Mouse (Mus musculus) heart, postnatal 0 days (tissue): ENCODE results near the gene Itgb2. TPM values are rescaled to one million over a fixed set of nuclear protein-coding genes. Genes with fewer than 3 reads are reported as not detected.
A peak's percentile ranks its signal among the peaks of the same experiment; 100 is the strongest.

Source experiments
- ATAC-seq: fragments of 200-750 bp; cut with Nextera tagmentation; 2 replicates; pipeline ENCODE4 v1.8.0; 2017; ENCODE audit warnings: low read depth, moderate number of reproducible peaks, moderate library complexity; ENCODE audit not compliant: insufficient read depth
- DNase-seq: peaks from one replicate; pipeline ENCODE4 v3.0.0-alpha.2; 2016; ENCODE audit warnings: low spot score
- H3K27ac ChIP-seq: fragments of 300-500 bp; sonication (generic); 2 replicates; pipeline ENCODE4 v1.5.1; 2014; ENCODE audit warnings: low read depth, mild to moderate bottlenecking
- H3K27me3 ChIP-seq: fragments of 300-500 bp; sonication (generic); 2 replicates; pipeline ENCODE4 v1.6.1; 2014; ENCODE audit warnings: low read length, mixed read lengths; ENCODE audit not compliant: control insufficient read depth, insufficient read depth
- H3K36me3 ChIP-seq: fragments of 300-500 bp; sonication (generic); replicated peaks from 2 replicates; pipeline ENCODE4 v1.6.1; 2014; ENCODE audit warnings: low read length, mixed read lengths; ENCODE audit not compliant: control insufficient read depth, insufficient read depth
- H3K4me1 ChIP-seq: fragments of 300-500 bp; sonication (generic); 2 replicates; pipeline ENCODE4 v1.6.1; 2014; ENCODE audit warnings: antibody characterized with exemption; ENCODE audit not compliant: control insufficient read depth, insufficient read depth
- H3K4me2 ChIP-seq: fragments of 300-500 bp; sonication (generic); 2 replicates; pipeline ENCODE4 v1.6.1; 2014; ENCODE audit warnings: low read depth, mild to moderate bottlenecking, low read length, moderate library complexity
- H3K4me3 ChIP-seq: fragments of 300-500 bp; sonication (generic); 2 replicates; pipeline ENCODE4 v1.5.1; 2014; ENCODE audit warnings: low read depth, low read length
- H3K9ac ChIP-seq: fragments of 300-500 bp; sonication (generic); replicated peaks from 2 replicates; pipeline ENCODE4 v1.6.1; 2014; ENCODE audit warnings: low read depth, low read length, mixed read lengths
- H3K9me3 ChIP-seq: fragments of 300-500 bp; sonication (generic); replicated peaks from 2 replicates; pipeline ENCODE4 v1.6.1; 2016; ENCODE audit warnings: low read length; ENCODE audit not compliant: control insufficient read depth
- CTCF ChIP-seq: IDR thresholded peaks from 2 replicates; pipeline ENCODE4 v1.5.1; 2016; ENCODE audit warnings: antibody characterized with exemption, control low read depth, low read depth
- EP300 ChIP-seq: IDR thresholded peaks from 2 replicates; pipeline ENCODE4 v1.6.1; 2016; ENCODE audit warnings: antibody characterized with exemption, low read depth
- WGBS: fragments of 180-500 bp; shearing (Covaris S2); extraction: QIAGEN DNeasy Blood & Tissue Kit; methylation state at CpG from one replicate; pipeline ENCODE4 v1.1.7; 2014; 5-methylcytosine and 5-hydroxymethylcytosine counted together
- polyA plus RNA-seq: library from polyadenylated mRNA; unstranded; fragments of >200 nt; fragmentation: Nextera tagmentation; extraction: Ambion mirVana; gene quantifications from 2 replicates; pipeline ENCODE4 v1.2.1, GENCODE M21; 2015
- total RNA-seq: library from RNA; depleted of rRNA; stranded (reverse); fragments of >200 nt; gene quantifications from 2 replicates; pipeline ENCODE4 v1.2.3, GENCODE M21; 2014; ENCODE audit warnings: low replicate concordance

The Itgb2 gene
- total and polyA plus RNA-seq, 2 experiments from 2014 or later, result 0.69 to 1.5 TPM

DNA sequence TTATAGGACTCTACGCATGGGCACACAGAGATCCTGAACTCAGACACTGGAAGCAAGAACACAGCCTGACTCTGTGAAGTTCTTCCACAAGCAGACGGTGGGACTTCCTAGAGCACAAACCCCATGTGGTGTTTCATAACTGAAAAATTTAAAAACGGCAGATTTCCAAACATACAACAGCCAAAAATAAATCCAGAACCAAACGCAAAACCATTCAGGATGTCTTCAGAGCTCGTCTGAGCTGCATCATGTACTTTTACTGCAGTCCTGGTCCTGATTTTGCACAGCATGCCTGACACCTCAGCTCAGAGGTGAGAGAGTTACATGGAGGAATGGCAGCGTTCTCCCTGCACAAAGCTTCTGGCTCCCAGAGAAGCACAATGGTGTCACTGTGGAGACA, 38.5 kb upstream of the Itgb2 start:
- DNase-seq, result no peak
- no peak for ATAC-seq
- no peaks in the 10 kb centered on the region for H3K4me1 ChIP-seq
- no peak overlapping the region for H3K4me3 ChIP-seq
- no peaks in the 10 kb centered on the region for H3K9me3 ChIP-seq
- no peak overlapping the region for H3K27ac ChIP-seq
- 84% methylated on average over 6 of the region's 6 CpGs for WGBS
- H3K9ac ChIP-seq, result no peak overlapping the region
- H3K27me3 ChIP-seq, result no peaks in the 10 kb centered on the region
- TF ChIP-seq CTCF (no peak), EP300 (no peak)
- H3K36me3 ChIP-seq, result peaks cover 62% of the 10 kb centered on the region
- H3K4me2 ChIP-seq, result no peak overlapping the region

DNA sequence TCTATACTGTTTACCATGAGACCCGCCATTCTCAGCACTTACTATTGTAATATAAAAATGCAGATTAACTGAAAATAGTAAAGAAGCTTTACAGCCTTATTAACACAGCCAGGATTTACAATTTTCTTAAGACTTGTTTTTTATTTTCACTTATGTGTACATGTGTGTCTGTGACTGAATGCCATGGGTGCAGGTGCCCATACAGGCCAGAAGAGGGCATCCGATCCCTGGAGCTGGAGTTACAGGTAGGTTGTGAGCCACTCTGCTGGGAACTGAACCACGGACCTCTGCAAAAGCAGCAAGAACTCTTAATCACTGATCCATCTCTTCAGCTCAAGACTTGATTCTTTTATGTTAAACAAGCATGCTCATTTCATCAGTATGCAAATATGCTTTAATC, 37.2 kb upstream of the Itgb2 start:
- Histone ChIP-seq H3K4me3 (no peak overlapping the region), H3K9ac (no peak overlapping the region), H3K9me3 (no peaks in the 10 kb centered on the region), H3K27ac (no peak overlapping the region), H3K4me1 (no peaks in the 10 kb centered on the region), H3K27me3 (no peaks in the 10 kb centered on the region), H3K4me2 (no peak overlapping the region), H3K36me3 (peaks cover 57% of the 10 kb centered on the region)
- 97% methylated on average over 3 of the region's 3 CpGs for WGBS
- TF ChIP-seq CTCF (no peak), EP300 (no peak)
- DNase-seq (no peak), ATAC-seq (no peak)

DNA sequence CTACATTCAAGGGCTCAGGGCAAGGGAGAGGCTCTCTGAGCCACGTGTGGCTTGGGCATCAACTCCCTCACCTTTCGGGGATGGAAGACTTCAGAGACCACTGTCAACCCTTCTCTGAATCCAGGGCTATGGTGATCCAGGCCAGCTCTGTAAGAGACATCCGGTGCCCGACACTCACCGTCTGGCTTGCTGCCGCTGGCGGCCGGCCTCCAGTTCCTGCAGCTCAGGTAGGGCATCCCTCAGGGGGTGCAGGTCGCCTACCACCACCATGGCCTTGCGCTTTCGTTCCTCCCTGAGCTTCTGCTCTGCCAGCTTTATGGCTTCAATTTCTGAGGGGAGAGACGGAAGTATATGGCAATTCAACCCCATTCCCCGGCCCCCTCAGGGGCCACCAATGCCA, 32.9 kb upstream of the Itgb2 start:
- peaks cover 58% of the 10 kb centered on the region for H3K36me3 ChIP-seq
- H3K4me3 ChIP-seq, result no peak overlapping the region
- no peak for ATAC-seq
- TF ChIP-seq EP300 (no peak), CTCF (no peak)
- H3K9ac ChIP-seq, result no peak overlapping the region
- no peak overlapping the region for H3K27ac ChIP-seq
- no peak for DNase-seq
- no peaks in the 10 kb centered on the region for H3K27me3 ChIP-seq
- no peaks in the 10 kb centered on the region for H3K9me3 ChIP-seq
- 93% methylated on average over 13 of the region's 13 CpGs for WGBS
- H3K4me2 ChIP-seq, result no peak overlapping the region
- H3K4me1 ChIP-seq, result no peaks in the 10 kb centered on the region

DNA sequence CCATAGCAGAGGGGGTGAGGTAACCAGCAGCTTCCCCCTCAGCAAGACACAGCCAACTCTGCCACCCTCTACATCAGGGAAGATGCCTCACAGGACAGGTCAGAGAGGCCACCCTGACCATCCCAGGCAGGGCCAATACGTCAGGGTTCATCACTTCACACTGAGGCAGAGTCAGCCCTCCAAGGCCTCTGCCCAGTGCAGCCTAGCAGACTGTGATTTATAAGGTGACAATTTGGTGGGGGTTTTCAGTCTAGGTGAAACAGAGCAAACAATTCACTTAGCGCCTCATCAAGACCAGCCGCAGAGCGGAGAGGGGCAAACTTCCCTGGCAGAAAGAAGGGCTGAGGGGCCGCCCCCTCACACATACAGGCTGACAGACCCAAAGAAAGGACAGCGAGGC, 31.8 kb upstream of the Itgb2 start:
- TF ChIP-seq CTCF (no peak), EP300 (no peak)
- WGBS, result 85% methylated on average over 6 of the region's 6 CpGs
- no peak overlapping the region for H3K4me2 ChIP-seq
- no peaks in the 10 kb centered on the region for H3K27me3 ChIP-seq
- H3K4me3 ChIP-seq, result no peak overlapping the region
- DNase-seq (no peak), ATAC-seq (0 out of 2 replicates have a peak, but pooled peaks have one; percentile 27)
- no peak overlapping the region for H3K27ac ChIP-seq
- no peaks in the 10 kb centered on the region for H3K9me3 ChIP-seq
- no peak overlapping the region for H3K9ac ChIP-seq
- H3K36me3 ChIP-seq, result peaks cover 61% of the 10 kb centered on the region
- no peaks in the 10 kb centered on the region for H3K4me1 ChIP-seq

DNA sequence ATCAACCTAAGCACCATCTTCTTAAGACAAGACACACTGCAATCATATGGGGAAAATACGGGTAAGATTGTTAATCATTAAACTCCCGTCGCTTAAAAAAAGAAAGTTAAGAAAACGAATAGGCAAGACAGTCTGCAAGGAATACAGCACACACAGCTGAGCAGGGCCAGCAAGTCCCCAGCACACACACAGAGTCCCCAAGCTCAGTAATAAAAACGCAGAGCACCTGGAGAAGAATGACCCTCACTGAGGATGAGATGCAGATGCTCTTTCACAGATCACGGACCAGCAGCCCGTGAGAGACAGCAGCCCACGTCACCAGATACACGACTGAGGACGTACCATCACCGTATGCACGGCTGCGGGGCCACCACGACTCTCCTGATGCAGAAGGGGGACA, 29.4 kb upstream of the Itgb2 start:
- Histone ChIP-seq H3K9ac (no peak overlapping the region), H3K4me1 (no peaks in the 10 kb centered on the region), H3K36me3 (peaks cover 49% of the 10 kb centered on the region), H3K9me3 (no peaks in the 10 kb centered on the region), H3K4me3 (no peak overlapping the region), H3K27me3 (no peaks in the 10 kb centered on the region), H3K27ac (no peak overlapping the region), H3K4me2 (no peak overlapping the region)
- TF ChIP-seq CTCF (no peak), EP300 (no peak)
- WGBS, result 83% methylated on average over 14 of the region's 14 CpGs
- DNase-seq (no peak), ATAC-seq (no peak)
